Mouse (Mus musculus) cerebellum, postnatal 14 days (tissue): ENCODE measurements at regions not wholly inside any gene's neighbourhood (a gene's known extent, or its start where the extent isn't known, plus 50 kb on each side); places are given as distances from the start of the nearest gene placed in this dataset.

Experiments
- DNase-seq, 2 experiments: peaks; one replicate each; pipeline ENCODE4 v3.0.0; 2021; ENCODE audit warnings: mixed read lengths in 2 of 2

DNA sequence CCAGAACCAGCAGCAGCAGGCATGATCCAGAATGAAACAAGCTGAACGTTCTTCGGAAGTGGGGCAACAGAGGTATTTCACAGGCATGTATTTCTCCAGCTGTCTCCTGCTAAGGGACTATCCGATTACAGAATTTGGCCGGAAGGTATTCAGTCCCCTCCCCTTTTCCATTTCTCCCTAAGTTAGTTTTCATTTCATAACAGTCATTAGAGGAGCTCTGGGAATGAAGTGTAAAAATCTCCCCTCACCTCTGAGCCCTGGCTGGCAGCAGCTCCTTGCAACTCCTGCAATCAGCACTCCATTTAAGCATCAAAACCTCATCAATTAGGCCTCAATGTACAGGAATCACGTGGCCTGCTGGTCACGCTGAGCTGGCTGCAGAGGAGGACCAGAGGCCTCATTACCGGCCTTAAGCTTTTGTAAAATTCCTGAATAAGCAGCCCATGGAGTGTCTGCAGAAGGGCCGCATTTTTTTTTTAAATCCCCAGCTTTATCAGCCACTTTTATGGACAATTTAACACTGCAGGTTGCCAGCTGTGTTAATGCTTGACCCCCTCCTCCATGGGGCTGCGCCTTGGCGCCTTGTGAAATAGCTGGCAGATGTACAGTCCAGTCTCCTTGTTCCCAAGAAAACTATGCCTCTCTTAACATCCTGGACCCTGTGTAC lies 456.1 kb upstream of the Kirrel3 start:
- no peak for DNase-seq

DNA sequence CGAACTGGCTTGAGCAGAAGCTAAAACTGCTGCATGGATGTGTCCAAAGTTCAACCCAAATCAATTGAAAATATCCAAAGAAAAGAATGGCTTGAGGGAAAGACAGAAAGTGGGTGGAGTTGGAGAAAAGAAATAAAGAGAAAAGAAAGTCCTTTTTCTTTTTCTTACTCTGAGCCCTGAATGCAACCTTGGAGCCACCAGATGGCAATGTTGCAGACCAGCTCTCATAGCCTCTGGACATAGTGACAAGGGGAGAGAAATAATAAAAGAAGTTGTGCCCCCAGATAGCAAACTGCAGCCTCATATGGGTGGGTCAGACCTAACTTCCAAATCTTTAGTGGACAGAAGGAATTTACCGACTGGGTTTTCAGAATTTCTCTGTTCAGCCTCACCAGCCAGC lies 431.3 kb upstream of the Kirrel3 start:
- peak; percentile 47 to 50 for DNase-seq
